Mouse (Mus musculus) heart, adult 2 months (tissue): ENCODE data around the gene Foxf1. TPM values are rescaled to one million over a fixed set of nuclear protein-coding genes. Genes with fewer than 3 reads are reported as not detected.

ENCODE experiments used
- DNase-seq, 2 experiments: peaks; one replicate each; pipeline ENCODE4 v3.0.0; 2021
- H3K27ac ChIP-seq: fragments of 200-600 bp; 2 replicates; pipeline ENCODE4 v1.8.1; 2022
- H3K27me3 ChIP-seq: fragments of 200-500 bp; 2 replicates; pipeline ENCODE4 v1.6.1; 2012; ENCODE audit warnings: mild to moderate bottlenecking, low read length, inconsistent platforms, mixed read lengths; ENCODE audit not compliant: control insufficient read depth, insufficient read depth
- H3K36me3 ChIP-seq: fragments of 200-500 bp; 2 replicates; pipeline ENCODE4 v1.6.1; 2012; ENCODE audit warnings: low read length, inconsistent platforms; ENCODE audit not compliant: control insufficient read depth, insufficient read depth
- H3K4me1 ChIP-seq: fragments of 200-500 bp; 2 replicates; pipeline ENCODE4 v1.6.1; 2011; ENCODE audit warnings: low read length; ENCODE audit not compliant: control insufficient read depth, insufficient read depth
- H3K4me3 ChIP-seq: fragments of 200-600 bp; 2 replicates; pipeline ENCODE4 v1.8.1; 2022
- H3K79me2 ChIP-seq: fragments of 200-500 bp; replicated peaks from 2 replicates; pipeline ENCODE4 v1.6.1; 2012; ENCODE audit warnings: mild to moderate bottlenecking, inconsistent platforms, low read length, moderate library complexity, mixed read lengths; ENCODE audit not compliant: control insufficient read depth, insufficient read depth
- H3K9ac ChIP-seq: fragments of 200-500 bp; 2 replicates; pipeline ENCODE4 v1.6.1; 2012; ENCODE audit warnings: low read depth, mild to moderate bottlenecking, control low read depth, inconsistent platforms, low read length, mixed read lengths
- CTCF ChIP-seq: fragments of 200-600 bp; IDR thresholded peaks from 2 replicates; pipeline ENCODE4 v1.8.1; 2022; ENCODE audit warnings: antibody characterized with exemption, mild to moderate bottlenecking, moderate library complexity
- EP300 ChIP-seq: fragments of 200-500 bp; IDR thresholded peaks from 2 replicates; pipeline ENCODE4 v1.6.1; 2011; ENCODE audit warnings: low read depth, low read length, control low read depth; ENCODE audit not compliant: insufficient read depth
- POLR2A ChIP-seq: fragments of 200-500 bp; IDR thresholded peaks from 2 replicates; pipeline ENCODE4 v1.6.1; 2011; ENCODE audit warnings: mild to moderate bottlenecking, low read depth, low read length, control low read depth; ENCODE audit not compliant: insufficient read depth
- WGBS: fragments of 180-500 bp; shearing (Covaris S2); methylation state at CpG from one replicate; pipeline ENCODE4 v1.1.7; 2018; 5-methylcytosine and 5-hydroxymethylcytosine counted together
- intact Hi-C: fragments of 180-260 bp; cut with DNase I; formaldehyde crosslinking; loops from one replicate; pipeline ENCODE4 v1.15.1; 2025
- polyA plus RNA-seq: library from polyadenylated mRNA; depleted of rRNA; stranded (reverse); fragments of >200 nt; gene quantifications from 2 replicates; pipeline ENCODE4 v1.2.3, GENCODE M21; 2012
- total RNA-seq, 2 experiments: library from RNA; stranded (reverse); gene quantifications; 2 replicates each; pipeline ENCODE4 v1.2.3; 2021

Gene Foxf1
- total and polyA plus RNA-seq, 3 experiments, result 0.13 to 1.2 (median 0.43) TPM

DNA sequence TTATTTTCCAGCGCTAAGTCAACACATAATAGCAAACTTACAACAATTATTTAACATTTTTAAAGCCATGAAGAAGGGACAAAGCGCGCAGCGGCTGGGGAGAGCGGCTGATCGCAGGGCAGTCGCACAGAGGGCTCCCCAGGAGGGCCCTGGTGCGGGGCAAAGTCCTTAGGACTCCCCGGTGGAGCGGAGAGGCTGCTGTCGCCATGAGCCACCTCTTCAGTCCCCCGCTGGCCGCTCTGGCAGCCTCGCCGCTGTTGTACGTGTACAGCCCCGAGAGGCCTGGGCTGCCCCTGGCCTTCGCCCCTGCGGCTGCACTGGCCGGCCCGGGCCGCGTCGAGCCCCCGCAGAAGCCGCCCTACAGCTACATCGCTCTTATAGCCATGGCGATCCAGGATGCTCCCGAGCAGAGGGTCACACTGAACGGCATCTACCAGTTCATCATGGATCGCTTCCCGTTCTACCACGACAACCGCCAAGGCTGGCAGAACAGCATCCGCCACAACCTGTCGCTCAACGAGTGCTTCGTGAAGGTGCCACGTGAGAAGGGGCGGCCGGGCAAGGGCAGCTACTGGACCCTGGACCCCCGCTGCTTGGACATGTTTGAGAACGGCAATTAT is 43.7 kb downstream of the Foxf1 start, which contains the start of gene Foxl1:
Gene Foxl1, plus strand, starts transcription at position 185 of the 620 bp plus-strand sequence.
- no peaks in the 10 kb centered on the region for H3K36me3 ChIP-seq
- H3K4me1 ChIP-seq, result no peaks in the 10 kb centered on the region
- no peaks in the 10 kb centered on the region for H3K79me2 ChIP-seq
- peaks cover 13% of the 10 kb centered on the region for H3K27me3 ChIP-seq
- intact Hi-C loops, result loop anchor here (5.0 kb wide), 1 partner anchor 44 kb away; no protein-coding TSS in a partner anchor
- DNase-seq, result no peak
- no peak within 1 kb of the TSS for H3K27ac ChIP-seq
- no peak within 1 kb of the TSS for H3K9ac ChIP-seq
- WGBS, result 27% methylated on average over 43 of the region's 43 CpGs
- H3K4me3 ChIP-seq, result no peak within 1 kb of the TSS
- no peak for TF ChIP-seq EP300
- TF ChIP-seq POLR2A, result no peak
- TF ChIP-seq CTCF, result no peak

DNA sequence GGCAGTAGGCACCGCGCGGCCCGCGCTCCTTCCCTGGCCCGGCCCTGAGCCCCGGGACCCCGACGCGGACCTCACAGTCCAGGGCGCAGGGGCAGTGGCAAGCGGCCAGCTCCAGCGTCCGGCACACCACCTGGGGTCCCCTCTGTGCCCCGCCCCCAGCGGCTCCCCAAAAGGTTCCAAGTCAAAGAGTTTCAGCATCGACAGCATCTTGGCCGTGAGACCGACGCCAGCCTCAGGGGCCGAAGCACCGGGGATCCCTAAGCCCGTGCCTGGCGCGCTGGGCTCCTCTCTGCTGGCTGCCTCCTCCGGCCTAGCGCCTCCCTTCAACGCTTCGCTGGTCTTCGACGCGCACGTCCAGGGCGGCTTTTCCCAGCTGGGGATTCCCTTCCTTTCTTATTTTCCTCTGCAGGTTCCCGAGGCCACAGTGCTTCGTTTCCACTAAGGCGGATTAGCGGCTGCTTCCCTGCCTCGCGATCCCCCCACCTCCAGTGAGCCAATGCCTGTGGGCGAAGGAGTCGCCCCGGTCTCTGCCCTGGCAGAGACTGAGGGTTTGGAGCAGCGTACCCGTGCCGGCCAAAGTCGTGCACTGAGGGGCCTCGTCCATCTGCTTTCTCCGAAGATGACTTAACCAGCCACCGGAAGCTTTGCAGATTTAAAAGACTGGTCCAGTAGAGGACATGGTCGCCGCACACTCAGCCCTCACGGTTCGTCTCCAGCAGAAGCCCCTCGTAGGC is 44.5 kb downstream of the Foxf1 start:
- TF ChIP-seq POLR2A, result no peak
- TF ChIP-seq CTCF, result no peak
- TF ChIP-seq EP300, result no peak
- Histone ChIP-seq H3K27ac (no peak overlapping the region), H3K27me3 (peaks cover 13% of the 10 kb centered on the region), H3K79me2 (no peaks in the 10 kb centered on the region), H3K4me3 (no peak overlapping the region), H3K36me3 (no peaks in the 10 kb centered on the region), H3K9ac (no peak overlapping the region), H3K4me1 (no peaks in the 10 kb centered on the region)
- WGBS, result 19% methylated on average over 55 of the region's 55 CpGs
- no peak for DNase-seq
- intact Hi-C loops, result loop anchor here (5.0 kb wide), 1 partner anchor 44 kb away; no protein-coding TSS in a partner anchor

DNA sequence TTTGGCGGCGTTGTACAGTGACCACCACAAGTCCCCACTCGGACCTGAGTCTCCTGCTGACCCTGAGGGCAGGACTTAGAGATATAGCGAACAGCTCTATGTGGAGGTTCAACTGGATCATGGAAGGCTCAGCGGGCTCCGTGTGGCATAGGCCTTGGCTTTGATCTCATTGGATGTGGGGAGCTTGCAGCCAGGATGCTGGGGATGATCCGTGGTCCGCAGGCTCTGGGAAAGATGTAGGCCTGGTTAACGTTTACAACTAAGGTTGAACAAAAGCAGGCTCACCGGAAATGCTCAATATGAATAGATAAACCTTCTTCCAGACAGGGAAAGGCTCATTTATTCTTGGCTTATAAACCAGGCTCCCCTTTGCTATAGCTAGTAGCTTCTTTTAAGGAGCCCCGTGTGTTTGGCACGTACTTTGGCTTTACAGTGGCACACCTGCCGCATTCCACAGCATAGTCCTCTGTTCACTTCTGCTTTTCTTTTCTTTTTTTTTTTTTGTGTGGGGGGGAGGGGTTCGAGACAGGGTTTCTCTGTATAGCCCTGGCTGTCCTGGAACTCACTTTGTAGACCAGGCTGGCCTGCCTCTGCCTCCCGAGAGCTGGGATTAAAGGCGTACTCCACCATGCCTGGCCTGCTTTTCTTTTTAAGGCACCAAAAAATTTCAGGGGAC is 45.2 kb downstream of the Foxf1 start:
- Histone ChIP-seq H3K9ac (no peak overlapping the region), H3K36me3 (no peaks in the 10 kb centered on the region), H3K79me2 (no peaks in the 10 kb centered on the region), H3K27ac (no peak overlapping the region), H3K4me1 (no peaks in the 10 kb centered on the region), H3K4me3 (no peak overlapping the region), H3K27me3 (peaks cover 13% of the 10 kb centered on the region)
- intact Hi-C loops, result loop anchor here (5.0 kb wide), 1 partner anchor 43 kb away; no protein-coding TSS in a partner anchor
- TF ChIP-seq CTCF (no peak), POLR2A (no peak), EP300 (no peak)
- 66% methylated on average over 16 of the region's 16 CpGs for WGBS
- DNase-seq, result no peak

DNA sequence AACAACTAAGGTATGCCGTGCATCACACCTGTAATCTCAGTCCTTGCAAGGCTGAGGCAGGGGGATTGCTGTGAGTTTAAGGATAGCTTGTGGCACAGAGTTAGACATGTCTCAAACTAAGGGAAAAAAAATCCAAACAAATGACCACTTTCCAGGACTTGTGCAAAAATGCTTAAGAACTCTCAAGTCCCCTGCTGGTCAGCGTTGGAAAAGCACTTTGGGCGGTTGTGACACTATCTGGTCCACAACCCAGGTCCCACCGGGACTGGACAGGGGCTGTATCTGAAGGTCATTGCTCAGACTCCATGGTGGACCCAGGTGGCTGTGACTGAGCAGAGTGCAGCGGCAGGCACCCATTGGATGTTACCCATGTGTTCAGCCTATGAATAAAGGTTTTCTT is 46.3 kb downstream of the Foxf1 start:
- Histone ChIP-seq H3K27me3 (peaks cover 13% of the 10 kb centered on the region), H3K79me2 (no peaks in the 10 kb centered on the region), H3K4me3 (no peak overlapping the region), H3K4me1 (no peaks in the 10 kb centered on the region), H3K9ac (no peak overlapping the region), H3K36me3 (no peaks in the 10 kb centered on the region), H3K27ac (no peak overlapping the region)
- intact Hi-C loops, result no loop called here
- WGBS, result 38% methylated on average over 5 of the region's 5 CpGs
- DNase-seq, result no peak
- no peak for TF ChIP-seq POLR2A
- peak; percentile 65 for TF ChIP-seq CTCF

DNA sequence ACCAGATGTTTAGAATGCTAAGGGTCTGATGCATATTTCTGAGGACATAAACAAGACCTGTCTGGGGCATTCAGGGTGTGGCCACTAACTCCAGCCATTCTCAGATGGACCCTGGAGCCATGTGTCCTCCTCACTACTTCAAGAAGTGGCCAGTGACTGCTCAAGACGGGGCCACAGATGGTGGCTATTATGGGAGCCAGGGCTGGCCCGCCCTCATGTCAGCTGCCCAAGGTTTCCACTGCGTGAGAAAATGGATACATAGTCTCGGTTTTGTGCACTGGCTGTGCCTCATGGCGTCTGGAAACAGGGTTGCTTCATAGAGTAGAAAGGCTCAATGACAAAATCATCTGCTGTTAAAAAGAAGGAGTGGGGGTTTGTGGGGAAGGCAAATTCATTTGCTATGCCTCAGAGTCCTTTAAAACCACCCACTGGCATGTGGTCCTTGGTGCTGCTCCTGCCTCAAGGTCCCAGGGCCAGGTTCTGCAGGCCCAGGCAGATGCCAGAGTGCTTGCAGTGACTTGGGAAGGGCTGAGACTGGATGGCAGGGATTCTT is 48.9 kb downstream of the Foxf1 start:
- Histone ChIP-seq H3K27ac (no peak overlapping the region), H3K4me3 (no peak overlapping the region), H3K4me1 (no peaks in the 10 kb centered on the region), H3K79me2 (no peaks in the 10 kb centered on the region), H3K9ac (no peak overlapping the region), H3K36me3 (no peaks in the 10 kb centered on the region), H3K27me3 (peaks cover 9% of the 10 kb centered on the region)
- intact Hi-C loops, result no loop called here
- DNase-seq, result no peak
- 79% methylated on average over 5 of the region's 5 CpGs for WGBS
- TF ChIP-seq EP300, result no peak
- no peak for TF ChIP-seq CTCF
- TF ChIP-seq POLR2A, result no peak

DNA sequence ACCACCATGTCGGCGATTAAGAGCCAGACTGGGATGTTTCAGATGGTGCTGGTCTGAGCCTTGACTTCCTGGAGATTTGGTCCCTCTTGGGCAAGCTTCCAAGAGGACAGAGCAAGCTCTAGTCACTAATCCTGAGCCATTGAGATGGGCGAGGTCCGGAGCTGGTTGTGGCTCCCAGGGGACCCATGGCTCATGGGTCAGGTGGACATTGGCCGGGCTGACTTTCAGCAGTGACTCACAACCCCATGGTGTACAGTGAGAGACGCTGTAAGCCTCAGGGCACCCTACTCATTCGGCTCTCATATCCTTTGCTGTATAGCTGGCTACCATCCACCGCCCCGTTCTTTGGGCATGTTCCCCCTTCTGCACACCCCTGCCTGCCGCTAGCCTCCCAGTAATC is 49.9 kb downstream of the Foxf1 start:
- no peak for DNase-seq
- Histone ChIP-seq H3K27me3 (peaks cover 1% of the 10 kb centered on the region; the same call in 1 of the 2 replicates), H3K27ac (no peak overlapping the region), H3K4me1 (no peaks in the 10 kb centered on the region), H3K36me3 (no peaks in the 10 kb centered on the region), H3K79me2 (no peaks in the 10 kb centered on the region), H3K4me3 (no peak overlapping the region), H3K9ac (no peak overlapping the region)
- TF ChIP-seq POLR2A (no peak), EP300 (no peak), CTCF (no peak)
- WGBS, result 77% methylated on average over 10 of the region's 10 CpGs
- intact Hi-C loops, result no loop called here
